Mouse (Mus musculus): Measurements from ENCODE around the gene Sh3tc1. TPM values are rescaled to one million over a fixed set of nuclear protein-coding genes. Genes with fewer than 3 reads are reported as not detected.

Gene Sh3tc1
- polyA plus RNA-seq (2014; fragmentation: Nextera tagmentation; extraction: Ambion mirVana) = 1.3 and 3.9 TPM in 2 replicates

DNA sequence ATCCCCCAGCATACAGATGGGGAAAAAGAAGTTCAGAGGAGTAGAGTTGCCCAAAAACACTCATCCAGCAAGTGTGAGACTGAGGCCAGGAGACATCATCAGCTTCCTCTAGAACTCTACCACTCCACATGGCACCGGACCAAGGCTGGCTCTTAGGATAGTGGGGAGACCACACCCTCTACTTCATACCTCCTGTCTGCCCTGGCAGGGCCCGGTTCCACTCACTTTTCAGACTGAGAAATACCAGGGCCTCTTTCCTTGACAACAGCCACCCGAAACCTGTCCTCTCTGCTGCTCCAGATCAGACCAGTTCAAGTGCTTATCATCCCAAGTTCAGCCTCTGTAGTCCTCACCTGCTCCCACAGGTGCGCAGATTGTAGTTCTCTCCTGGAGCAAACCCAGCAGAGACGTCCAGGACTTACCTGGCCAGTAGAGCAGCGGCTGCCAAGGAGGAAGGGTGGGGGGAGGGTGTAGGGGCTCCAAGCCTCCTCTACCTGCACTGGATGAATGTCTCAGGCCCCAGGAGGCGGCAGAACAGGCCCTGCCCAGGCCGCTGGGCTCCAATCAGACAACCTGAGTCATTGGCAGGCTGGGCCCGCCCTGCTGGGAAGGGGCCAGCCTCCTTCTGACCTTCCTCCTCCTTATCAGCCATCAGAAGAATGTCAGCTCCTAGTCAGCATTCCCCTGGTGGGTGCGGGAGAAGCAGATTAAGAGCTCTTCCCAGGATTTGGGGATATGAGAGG is at the start of gene Sh3tc1:
Gene Sh3tc1, minus strand, starts transcription at position 452 of the 743 bp plus-strand sequence.
- WGBS = 28% methylated on average over 10 of the region's 10 CpGs

DNA sequence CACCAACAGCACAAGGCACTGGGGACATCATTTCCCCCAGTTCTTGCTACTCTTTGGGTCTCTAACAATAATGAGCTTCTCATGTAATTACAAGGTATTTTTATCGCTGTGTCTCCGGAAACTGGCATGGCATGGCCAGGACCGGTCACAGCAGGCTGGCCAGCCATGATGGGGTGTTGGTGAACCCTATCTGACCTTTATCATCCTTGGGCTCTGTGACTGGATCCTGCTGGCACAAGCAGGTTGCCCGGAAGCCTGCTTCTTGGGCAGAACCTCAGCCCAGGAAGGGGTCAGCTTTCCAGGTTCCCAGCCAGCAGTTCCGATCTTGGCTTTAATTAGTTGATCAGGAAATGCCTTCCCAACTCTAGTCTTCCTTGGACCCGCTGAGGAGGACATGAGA is 48.9 kb upstream of the Sh3tc1 start:
- H3K4me2 ChIP-seq (ENCODE audit: low read depth, low read length) = no peak overlapping the region
- H3K9ac ChIP-seq (replicated peaks; ENCODE audit: low read depth, low read length) = no peak overlapping the region
- ATAC-seq (ENCODE audit: low read depth) = no peak
- H3K4me3 ChIP-seq (ENCODE audit: low read depth, low read length) = no peak overlapping the region
- 82% methylated on average over 6 of the region's 6 CpGs for WGBS
- no peaks in the 10 kb centered on the region for H3K27me3 ChIP-seq (ENCODE audit: control insufficient read depth, insufficient read depth, low read length)
- H3K27ac ChIP-seq (ENCODE audit: low read depth, low read length) = no peak overlapping the region
- H3K9me3 ChIP-seq (ENCODE audit: control insufficient read depth, low read length) = no peaks in the 10 kb centered on the region
- H3K4me1 ChIP-seq (ENCODE audit: control insufficient read depth, insufficient read depth, low read length) = no peaks in the 10 kb centered on the region
- H3K36me3 ChIP-seq (ENCODE audit: control insufficient read depth, insufficient read depth, low read length) = no peaks in the 10 kb centered on the region

More for the DNA sequence above, at the start of gene Sh3tc1:
- Histone ChIP-seq H3K9me3 (ENCODE audit: control insufficient read depth, low read length) (no peaks in the 10 kb centered on the region), H3K9ac (replicated peaks; ENCODE audit: low read depth, low read length) (no peak within 1 kb of the TSS), H3K36me3 (ENCODE audit: control insufficient read depth, insufficient read depth, low read length) (no peaks in the 10 kb centered on the region), H3K27ac (ENCODE audit: low read depth, low read length) (no peak within 1 kb of the TSS), H3K4me3 (ENCODE audit: low read depth, low read length) (no peak within 1 kb of the TSS), H3K27me3 (ENCODE audit: control insufficient read depth, insufficient read depth, low read length) (no peaks in the 10 kb centered on the region; the same call in 1 of the 2 replicates), H3K4me2 (ENCODE audit: low read depth, low read length) (no peak within 1 kb of the TSS), H3K4me1 (ENCODE audit: control insufficient read depth, insufficient read depth, low read length) (no peaks in the 10 kb centered on the region)
- ATAC-seq (ENCODE audit: low read depth) = no peak

DNA sequence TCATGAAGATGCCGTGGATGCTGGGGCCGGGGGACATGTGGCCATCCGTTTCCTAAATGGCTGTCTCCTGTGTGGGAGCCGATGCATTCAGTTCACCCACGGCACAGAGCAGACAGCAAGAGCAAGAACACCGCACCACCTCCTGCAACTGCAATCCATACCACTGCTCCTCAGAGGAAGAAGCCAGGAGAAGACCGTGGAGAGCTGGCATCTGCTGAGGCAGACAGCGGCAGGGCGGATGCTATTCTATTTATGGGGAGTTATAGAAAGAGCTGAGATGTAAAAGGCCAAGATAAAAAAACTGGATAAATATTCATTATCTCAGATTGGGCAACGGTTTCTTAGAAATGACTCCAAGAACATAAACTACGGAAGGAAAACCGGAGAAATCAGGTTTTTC is 48.1 kb upstream of the Sh3tc1 start:
- ATAC-seq (ENCODE audit: low read depth) = no peak
- Histone ChIP-seq H3K9me3 (ENCODE audit: control insufficient read depth, low read length) (no peaks in the 10 kb centered on the region), H3K36me3 (ENCODE audit: control insufficient read depth, insufficient read depth, low read length) (no peaks in the 10 kb centered on the region), H3K4me1 (ENCODE audit: control insufficient read depth, insufficient read depth, low read length) (no peaks in the 10 kb centered on the region), H3K4me2 (ENCODE audit: low read depth, low read length) (no peak overlapping the region), H3K27ac (ENCODE audit: low read depth, low read length) (no peak overlapping the region), H3K4me3 (ENCODE audit: low read depth, low read length) (no peak overlapping the region), H3K27me3 (ENCODE audit: control insufficient read depth, insufficient read depth, low read length) (no peaks in the 10 kb centered on the region), H3K9ac (replicated peaks; ENCODE audit: low read depth, low read length) (no peak overlapping the region)
- 90% methylated on average over 12 of the region's 12 CpGs for WGBS

DNA sequence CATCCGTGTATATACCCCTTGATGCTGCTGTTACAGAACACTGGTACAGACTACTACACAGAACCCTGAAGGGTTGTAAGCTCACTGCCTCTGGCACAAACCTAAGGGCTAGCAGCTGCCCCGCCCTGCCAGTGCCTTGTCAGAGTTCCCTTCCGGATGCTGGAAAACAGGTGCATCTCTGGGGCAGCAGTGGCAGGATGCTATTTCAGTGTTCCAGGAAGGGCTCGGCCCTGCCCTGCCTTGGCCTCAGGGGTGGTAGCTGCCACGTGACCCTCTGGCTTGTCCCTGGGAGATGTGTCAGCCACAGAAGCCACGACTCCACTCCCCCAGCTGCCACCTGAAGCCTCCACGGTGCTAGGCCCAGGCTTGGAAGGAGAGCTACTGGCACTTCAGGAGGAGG is 46.1 kb upstream of the Sh3tc1 start:
- H3K27me3 ChIP-seq (ENCODE audit: control insufficient read depth, insufficient read depth, low read length) = no peaks in the 10 kb centered on the region
- ATAC-seq (ENCODE audit: low read depth) = no peak
- H3K36me3 ChIP-seq (ENCODE audit: control insufficient read depth, insufficient read depth, low read length) = no peaks in the 10 kb centered on the region
- H3K4me2 ChIP-seq (ENCODE audit: low read depth, low read length) = no peak overlapping the region
- no peak overlapping the region for H3K4me3 ChIP-seq (ENCODE audit: low read depth, low read length)
- no peaks in the 10 kb centered on the region for H3K9me3 ChIP-seq (ENCODE audit: control insufficient read depth, low read length)
- no peaks in the 10 kb centered on the region for H3K4me1 ChIP-seq (ENCODE audit: control insufficient read depth, insufficient read depth, low read length)
- no peak overlapping the region for H3K9ac ChIP-seq (replicated peaks; ENCODE audit: low read depth, low read length)
- whole genome bisulfite sequencing = 67% methylated on average over 7 of the region's 7 CpGs
- H3K27ac ChIP-seq (ENCODE audit: low read depth, low read length) = no peak overlapping the region

DNA sequence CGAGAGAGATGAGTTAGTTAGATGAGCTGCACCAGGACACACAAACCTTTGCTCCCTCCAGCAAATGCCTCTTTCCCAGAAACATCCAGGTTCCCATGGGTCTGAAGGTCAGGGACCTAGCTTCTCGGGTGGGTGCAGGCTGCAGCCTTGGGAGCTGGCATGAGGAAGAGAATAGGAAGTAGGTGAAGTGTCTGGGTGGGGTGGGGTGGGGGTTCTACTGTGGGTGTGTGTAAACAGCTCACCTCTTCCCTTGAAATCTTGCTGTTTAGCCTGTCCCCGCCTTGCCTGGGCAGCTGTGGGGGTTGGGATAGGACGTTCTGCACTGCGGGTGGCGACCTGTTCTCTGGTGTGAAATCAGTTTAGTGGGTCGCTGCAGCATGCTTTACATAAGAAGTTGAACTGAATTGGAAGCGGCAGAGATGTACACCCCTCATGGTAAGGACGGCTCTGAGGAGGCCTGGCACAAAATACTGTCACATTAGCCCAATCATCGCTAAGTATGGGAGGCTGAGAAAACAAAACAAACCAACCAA is 42.9 kb upstream of the Sh3tc1 start:
- H3K27ac ChIP-seq (ENCODE audit: low read depth, low read length) = no peak overlapping the region
- H3K27me3 ChIP-seq (ENCODE audit: control insufficient read depth, insufficient read depth, low read length) = no peaks in the 10 kb centered on the region
- no peaks in the 10 kb centered on the region for H3K9me3 ChIP-seq (ENCODE audit: control insufficient read depth, low read length)
- no peak overlapping the region for H3K4me2 ChIP-seq (ENCODE audit: low read depth, low read length)
- no peaks in the 10 kb centered on the region for H3K36me3 ChIP-seq (ENCODE audit: control insufficient read depth, insufficient read depth, low read length)
- no peaks in the 10 kb centered on the region for H3K4me1 ChIP-seq (ENCODE audit: control insufficient read depth, insufficient read depth, low read length)
- H3K4me3 ChIP-seq (ENCODE audit: low read depth, low read length) = no peak overlapping the region
- no peak overlapping the region for H3K9ac ChIP-seq (replicated peaks; ENCODE audit: low read depth, low read length)
- ATAC-seq (ENCODE audit: low read depth) = no peak
- 65% methylated on average over 10 of the region's 10 CpGs for WGBS

DNA sequence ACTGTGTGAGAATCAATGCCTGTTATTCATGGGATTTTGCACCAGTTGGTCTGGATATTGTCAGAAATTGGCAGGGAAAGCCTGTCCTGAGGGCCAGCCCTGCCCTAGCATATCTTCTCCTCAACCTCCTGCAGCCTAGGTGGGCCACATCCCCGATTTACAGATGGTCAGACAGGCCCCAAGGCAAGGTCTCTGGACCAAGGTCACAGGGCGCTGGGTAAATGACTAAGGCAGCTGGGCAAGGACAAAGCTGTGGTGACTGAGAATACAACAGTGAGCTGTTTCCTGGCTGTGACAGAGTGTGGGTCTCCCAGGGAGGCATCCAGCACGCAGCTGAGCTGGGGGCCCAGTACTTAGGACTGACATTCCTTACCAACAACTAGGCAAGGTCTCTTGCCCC is 41.3 kb upstream of the Sh3tc1 start:
- ATAC-seq (ENCODE audit: low read depth) = no peak
- WGBS = 76% methylated on average over 3 of the region's 3 CpGs
- Histone ChIP-seq H3K27ac (ENCODE audit: low read depth, low read length) (no peak overlapping the region), H3K4me2 (ENCODE audit: low read depth, low read length) (no peak overlapping the region), H3K36me3 (ENCODE audit: control insufficient read depth, insufficient read depth, low read length) (no peaks in the 10 kb centered on the region), H3K4me1 (ENCODE audit: control insufficient read depth, insufficient read depth, low read length) (no peaks in the 10 kb centered on the region), H3K9me3 (ENCODE audit: control insufficient read depth, low read length) (no peaks in the 10 kb centered on the region), H3K4me3 (ENCODE audit: low read depth, low read length) (no peak overlapping the region), H3K27me3 (ENCODE audit: control insufficient read depth, insufficient read depth, low read length) (no peaks in the 10 kb centered on the region), H3K9ac (replicated peaks; ENCODE audit: low read depth, low read length) (no peak overlapping the region)

DNA sequence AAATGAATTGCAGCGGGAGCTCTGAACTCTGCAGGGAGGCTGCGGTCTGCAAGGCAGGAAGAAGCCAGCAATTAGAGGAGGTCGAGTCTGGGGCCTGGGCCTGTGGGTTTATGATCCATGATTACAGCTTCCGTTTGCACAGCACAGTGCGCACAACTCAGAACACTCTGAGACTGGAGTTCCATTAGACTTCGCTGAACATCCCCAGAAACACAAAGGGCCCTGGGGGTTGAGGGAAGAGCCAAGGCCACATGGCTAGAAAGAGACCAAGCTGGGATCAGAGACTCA is 34.3 kb upstream of the Sh3tc1 start:
- no peak overlapping the region for H3K9ac ChIP-seq (replicated peaks; ENCODE audit: low read depth, low read length)
- no peak overlapping the region for H3K27ac ChIP-seq (ENCODE audit: low read depth, low read length)
- H3K36me3 ChIP-seq (ENCODE audit: control insufficient read depth, insufficient read depth, low read length) = no peaks in the 10 kb centered on the region
- H3K27me3 ChIP-seq (ENCODE audit: control insufficient read depth, insufficient read depth, low read length) = no peaks in the 10 kb centered on the region
- no peak overlapping the region for H3K4me2 ChIP-seq (ENCODE audit: low read depth, low read length)
- H3K4me3 ChIP-seq (ENCODE audit: low read depth, low read length) = no peak overlapping the region
- H3K9me3 ChIP-seq (ENCODE audit: control insufficient read depth, low read length) = no peaks in the 10 kb centered on the region
- 12% methylated on average over 6 of the region's 6 CpGs for WGBS
- ATAC-seq (ENCODE audit: low read depth) = peak; percentile 36; the same call in 1 of the 2 replicates
- peaks cover 10% of the 10 kb centered on the region; the same call in 1 of the 2 replicates for H3K4me1 ChIP-seq (ENCODE audit: control insufficient read depth, insufficient read depth, low read length)

DNA sequence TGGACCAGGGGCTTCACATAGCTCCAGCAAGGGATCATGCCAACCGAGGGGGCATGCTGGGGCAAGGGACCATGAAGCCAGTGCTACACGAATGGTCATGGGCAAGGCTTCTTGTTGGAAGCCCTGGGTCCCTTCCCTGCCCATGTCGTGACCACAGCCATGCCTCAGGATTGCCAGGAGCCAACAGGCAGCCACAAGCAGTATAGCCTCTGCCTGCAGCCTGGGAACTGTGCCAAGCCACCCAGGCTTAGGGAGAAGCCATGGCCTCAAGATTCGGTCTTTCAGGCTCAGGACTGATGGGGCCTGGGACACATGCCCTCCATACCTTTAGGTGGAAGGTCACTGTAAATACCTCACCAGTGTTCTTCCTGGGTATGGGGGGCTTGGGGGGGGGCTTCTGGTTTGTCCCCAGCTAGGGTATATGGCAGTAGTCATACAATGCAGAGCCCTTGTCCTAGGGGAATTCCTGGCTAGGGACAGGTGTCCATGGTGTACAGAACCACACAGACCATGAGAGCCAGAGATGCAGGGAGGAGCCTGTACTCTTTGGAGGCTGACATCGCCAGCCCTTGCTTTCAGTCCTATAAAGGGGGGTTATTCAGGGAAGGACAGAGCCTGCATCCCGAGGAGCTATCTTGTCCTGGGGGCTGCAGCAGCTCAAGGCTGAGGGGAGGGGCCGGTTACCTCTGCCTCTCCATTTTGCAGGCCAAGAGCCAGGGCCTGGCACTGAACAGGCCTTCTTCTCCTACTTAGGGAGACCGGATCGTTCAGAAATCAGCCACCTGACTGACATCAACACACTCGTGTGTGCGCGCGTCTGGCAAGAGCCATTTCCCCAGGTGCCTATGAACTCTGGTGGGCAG is 33.7 kb upstream of the Sh3tc1 start:
- H3K4me1 ChIP-seq (ENCODE audit: control insufficient read depth, insufficient read depth, low read length) = peaks cover 10% of the 10 kb centered on the region; the same call in 1 of the 2 replicates
- H3K27me3 ChIP-seq (ENCODE audit: control insufficient read depth, insufficient read depth, low read length) = no peaks in the 10 kb centered on the region
- no peak overlapping the region for H3K4me2 ChIP-seq (ENCODE audit: low read depth, low read length)
- no peaks in the 10 kb centered on the region for H3K9me3 ChIP-seq (ENCODE audit: control insufficient read depth, low read length)
- WGBS = 45% methylated on average over 13 of the region's 13 CpGs
- H3K4me3 ChIP-seq (ENCODE audit: low read depth, low read length) = no peak overlapping the region
- H3K36me3 ChIP-seq (ENCODE audit: control insufficient read depth, insufficient read depth, low read length) = no peaks in the 10 kb centered on the region
- H3K9ac ChIP-seq (replicated peaks; ENCODE audit: low read depth, low read length) = no peak overlapping the region; the same call in 1 of the 2 replicates
- ATAC-seq (ENCODE audit: low read depth) = peak; percentile 39; the same call in 1 of the 2 replicates
- H3K27ac ChIP-seq (ENCODE audit: low read depth, low read length) = no peak overlapping the region
